Mouse (Mus musculus): ENCODE measurements around the gene Tns1. TPM values are rescaled to one million over a fixed set of nuclear protein-coding genes. Genes with fewer than 3 reads are reported as not detected.

Tns1 gene
- polyA plus RNA-seq, 1 experiment from 2014 or later: 23.0 TPM

DNA sequence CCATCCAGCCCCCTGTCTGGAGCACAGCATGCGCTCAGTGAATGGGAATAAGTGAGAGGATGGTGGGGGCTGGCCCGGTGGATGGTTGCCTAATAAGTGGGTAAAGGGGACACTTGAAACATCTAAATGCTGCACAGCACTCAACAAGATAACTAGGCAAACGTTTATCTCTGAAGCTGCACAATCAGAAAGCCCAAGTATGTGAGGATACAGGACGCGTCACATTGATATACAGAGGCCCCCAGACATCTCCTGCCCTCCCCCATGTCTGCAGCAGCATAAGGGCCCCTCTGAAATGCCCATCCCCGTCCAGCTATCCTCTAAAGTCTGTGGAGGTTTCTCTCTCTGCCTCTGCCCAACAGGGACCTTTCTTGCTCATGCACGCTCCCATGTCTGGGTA is 83.1 kb downstream of the Tns1 start:
- no peaks in the 10 kb centered on the region for H3K9me3 ChIP-seq (replicated peaks; ENCODE audit: control insufficient read depth, low read length)
- H3K9ac ChIP-seq (ENCODE audit: low read depth, low read length): no peak overlapping the region
- peak overlapping the region; percentile 24; the same call in 1 of the 2 replicates for H3K4me2 ChIP-seq (ENCODE audit: low read depth, low read length)
- H3K36me3 ChIP-seq (ENCODE audit: control insufficient read depth, insufficient read depth): no peaks in the 10 kb centered on the region
- H3K27me3 ChIP-seq (ENCODE audit: control insufficient read depth, insufficient read depth, low read depth, low read length): peaks cover 12% of the 10 kb centered on the region
- ATAC-seq (ENCODE audit: low read depth): peak; percentile 72
- peak overlapping the region; percentile 1; the same call in 1 of the 2 replicates for H3K27ac ChIP-seq (ENCODE audit: low read length)
- peaks cover 46% of the 10 kb centered on the region for H3K4me1 ChIP-seq (ENCODE audit: control insufficient read depth, low read depth, low read length)
- H3K4me3 ChIP-seq (ENCODE audit: low read depth, low read length): no peak overlapping the region
- WGBS (ENCODE audit: insufficient replicate concordance): 34% methylated on average over 7 of the region's 7 CpGs

DNA sequence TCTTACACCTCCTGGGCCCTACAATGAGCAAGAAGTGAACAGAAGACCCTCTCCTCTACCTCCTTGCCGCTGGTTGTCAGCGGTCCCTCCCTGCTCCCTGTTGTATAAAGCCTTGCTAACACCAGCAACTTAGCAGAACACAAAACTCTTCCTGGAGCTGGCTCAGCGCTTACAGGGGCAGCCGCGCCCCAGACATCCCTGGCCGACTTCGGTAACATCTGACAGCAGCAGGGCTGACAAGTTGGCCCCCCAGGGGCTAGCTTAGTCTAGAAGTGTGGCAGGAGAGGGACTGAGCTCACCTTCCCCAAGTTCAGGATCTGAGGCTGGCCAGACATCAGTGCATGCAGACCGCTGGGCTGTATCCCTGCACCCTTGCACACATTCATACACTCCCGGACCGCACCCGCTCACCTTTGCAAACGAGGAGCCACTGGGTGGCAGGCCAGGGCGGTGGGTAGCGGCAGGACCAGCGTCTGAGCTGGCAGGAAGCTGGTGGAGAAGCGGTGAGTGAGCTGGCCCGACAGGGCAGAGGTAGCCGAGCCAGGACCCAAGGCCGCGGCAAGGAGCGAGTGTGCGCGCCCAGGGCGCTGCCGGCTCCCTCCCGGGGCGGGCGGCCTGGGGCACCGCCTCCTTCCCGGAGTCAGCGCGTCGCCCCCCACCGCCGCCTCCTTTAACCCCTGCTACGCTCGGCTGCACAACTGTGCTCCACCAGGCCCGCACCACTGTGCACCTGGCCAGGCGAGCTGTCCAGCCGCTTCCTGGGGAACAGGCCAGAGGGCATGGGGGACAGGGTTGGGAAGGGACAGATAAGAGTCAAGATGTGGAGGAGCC is 87.5 kb downstream of the Tns1 start:
- Histone ChIP-seq H3K36me3 (ENCODE audit: control insufficient read depth, insufficient read depth) (no peaks in the 10 kb centered on the region), H3K9me3 (replicated peaks; ENCODE audit: control insufficient read depth, low read length) (no peaks in the 10 kb centered on the region), H3K9ac (ENCODE audit: low read depth, low read length) (peak overlapping the region; percentile 44), H3K4me1 (ENCODE audit: control insufficient read depth, low read depth, low read length) (peaks cover 20% of the 10 kb centered on the region), H3K27ac (ENCODE audit: low read length) (no peak overlapping the region), H3K4me2 (ENCODE audit: low read depth, low read length) (peak overlapping the region; percentile 58), H3K4me3 (ENCODE audit: low read depth, low read length) (peak overlapping the region; percentile 54), H3K27me3 (ENCODE audit: control insufficient read depth, insufficient read depth, low read depth, low read length) (peaks cover 19% of the 10 kb centered on the region)
- ATAC-seq (ENCODE audit: low read depth): peak; percentile 50
- 2% methylated on average over 40 of the region's 40 CpGs for WGBS (ENCODE audit: insufficient replicate concordance)

DNA sequence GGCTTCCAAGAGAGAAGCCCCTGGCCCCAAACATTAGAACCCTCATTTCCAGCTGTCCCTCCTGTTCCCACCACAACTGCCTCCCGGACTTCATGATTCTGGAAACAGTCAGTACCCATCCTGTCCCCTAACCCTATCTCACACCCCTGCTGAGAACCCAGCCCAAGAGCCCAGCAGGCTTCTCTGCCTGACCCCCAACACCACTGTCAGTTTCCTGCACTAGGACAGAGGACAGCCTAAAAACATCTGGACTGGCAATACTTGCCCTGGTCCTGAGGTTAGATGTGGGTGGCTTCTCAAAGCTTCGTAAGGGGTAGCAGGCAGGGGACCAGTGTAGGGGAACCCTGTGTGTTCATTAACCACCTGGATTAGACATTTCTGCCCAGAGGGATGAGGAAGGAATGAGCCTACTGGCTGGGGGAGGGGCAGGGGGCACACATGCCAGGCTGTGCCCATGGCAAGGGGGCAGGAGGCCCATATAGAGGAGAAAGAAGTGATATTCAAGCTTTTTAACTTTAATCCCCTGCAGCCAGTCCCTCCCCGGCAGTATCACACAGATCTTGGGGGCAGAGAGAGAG is 88.2 kb downstream of the Tns1 start:
- WGBS (ENCODE audit: insufficient replicate concordance): 41% methylated on average over 3 of the region's 3 CpGs
- Histone ChIP-seq H3K9ac (ENCODE audit: low read depth, low read length) (no peak overlapping the region), H3K4me2 (ENCODE audit: low read depth, low read length) (peak overlapping the region; percentile 58), H3K27ac (ENCODE audit: low read length) (no peak overlapping the region), H3K4me1 (ENCODE audit: control insufficient read depth, low read depth, low read length) (peaks cover 12% of the 10 kb centered on the region), H3K9me3 (replicated peaks; ENCODE audit: control insufficient read depth, low read length) (no peaks in the 10 kb centered on the region), H3K36me3 (ENCODE audit: control insufficient read depth, insufficient read depth) (no peaks in the 10 kb centered on the region), H3K27me3 (ENCODE audit: control insufficient read depth, insufficient read depth, low read depth, low read length) (peaks cover 19% of the 10 kb centered on the region), H3K4me3 (ENCODE audit: low read depth, low read length) (peak overlapping the region; percentile 54; the same call in 1 of the 2 replicates)
- ATAC-seq (ENCODE audit: low read depth): no peak

DNA sequence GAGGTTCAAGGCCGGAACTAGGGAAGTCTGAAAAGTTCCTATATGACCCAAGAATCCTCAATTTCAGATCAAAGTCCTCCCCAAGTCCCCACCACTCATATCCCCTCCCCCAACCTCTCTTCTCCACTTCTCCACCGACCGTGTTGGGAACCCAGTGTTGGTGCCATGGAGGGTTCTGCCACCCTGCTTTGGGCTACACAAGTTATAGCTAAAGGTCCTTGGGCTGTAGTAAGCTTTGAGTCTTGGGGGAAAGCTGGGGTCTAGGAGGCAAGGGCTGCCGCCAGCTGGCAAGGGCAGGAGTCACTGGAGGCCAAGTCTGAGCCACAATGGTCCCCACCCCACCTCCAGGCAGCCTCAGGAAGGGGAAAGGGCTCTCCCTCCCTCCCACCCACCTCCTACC is 88.8 kb downstream of the Tns1 start:
- H3K27me3 ChIP-seq (ENCODE audit: control insufficient read depth, insufficient read depth, low read depth, low read length): peaks cover 19% of the 10 kb centered on the region
- no peaks in the 10 kb centered on the region for H3K9me3 ChIP-seq (replicated peaks; ENCODE audit: control insufficient read depth, low read length)
- H3K36me3 ChIP-seq (ENCODE audit: control insufficient read depth, insufficient read depth): no peaks in the 10 kb centered on the region
- H3K4me2 ChIP-seq (ENCODE audit: low read depth, low read length): no peak overlapping the region
- H3K27ac ChIP-seq (ENCODE audit: low read length): no peak overlapping the region
- H3K9ac ChIP-seq (ENCODE audit: low read depth, low read length): no peak overlapping the region
- WGBS (ENCODE audit: insufficient replicate concordance): 47% methylated on average over 4 of the region's 4 CpGs
- no peak for ATAC-seq (ENCODE audit: low read depth)
- peaks cover 7% of the 10 kb centered on the region for H3K4me1 ChIP-seq (ENCODE audit: control insufficient read depth, low read depth, low read length)
- no peak overlapping the region for H3K4me3 ChIP-seq (ENCODE audit: low read depth, low read length)

DNA sequence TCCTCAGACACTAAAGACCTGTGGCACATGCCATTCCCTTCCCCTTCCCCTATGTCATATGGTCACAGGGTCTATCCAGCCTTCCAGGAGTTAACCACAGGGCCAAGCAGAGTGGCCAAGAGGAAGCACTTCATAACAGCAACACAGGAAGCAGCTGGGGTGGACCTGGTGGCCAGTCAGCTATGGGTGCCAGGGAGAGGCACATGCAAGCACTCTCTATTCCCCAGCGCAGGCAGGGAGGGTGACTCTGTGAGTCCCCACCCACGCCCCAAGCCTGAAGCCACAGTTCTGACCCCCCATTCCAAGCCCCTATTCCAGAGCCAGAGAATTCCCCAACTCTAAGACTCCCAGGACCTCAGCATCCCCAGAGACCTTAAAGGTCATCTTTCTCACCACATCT is 89.5 kb downstream of the Tns1 start:
- no peaks in the 10 kb centered on the region for H3K36me3 ChIP-seq (ENCODE audit: control insufficient read depth, insufficient read depth)
- no peak overlapping the region for H3K4me2 ChIP-seq (ENCODE audit: low read depth, low read length)
- H3K4me3 ChIP-seq (ENCODE audit: low read depth, low read length): no peak overlapping the region
- ATAC-seq (ENCODE audit: low read depth): no peak
- peaks cover 6% of the 10 kb centered on the region for H3K4me1 ChIP-seq (ENCODE audit: control insufficient read depth, low read depth, low read length)
- H3K27ac ChIP-seq (ENCODE audit: low read length): no peak overlapping the region
- 28% methylated on average over 2 of the region's 2 CpGs for WGBS (ENCODE audit: insufficient replicate concordance)
- no peaks in the 10 kb centered on the region for H3K9me3 ChIP-seq (replicated peaks; ENCODE audit: control insufficient read depth, low read length)
- no peak overlapping the region for H3K9ac ChIP-seq (ENCODE audit: low read depth, low read length)
- peaks cover 19% of the 10 kb centered on the region for H3K27me3 ChIP-seq (ENCODE audit: control insufficient read depth, insufficient read depth, low read depth, low read length)

DNA sequence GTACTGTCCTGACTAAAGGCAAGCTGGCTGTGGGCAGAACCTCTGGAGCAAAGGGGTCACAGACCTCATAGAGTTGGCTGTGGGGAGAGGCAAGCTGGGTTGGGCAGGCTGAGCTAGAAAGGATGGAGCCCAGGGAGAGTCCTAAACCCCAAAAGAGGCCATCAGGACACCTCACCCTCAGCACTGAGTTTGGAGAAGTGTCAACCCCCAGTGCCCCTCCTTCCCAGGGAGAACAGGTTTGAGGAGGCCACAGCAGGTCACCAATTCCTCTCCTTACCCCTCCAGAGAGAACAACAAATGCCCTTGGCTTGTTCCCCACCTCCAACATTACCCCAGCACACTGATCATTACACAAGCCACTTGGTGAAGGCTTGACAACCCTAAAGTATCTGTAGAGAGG is 90.0 kb downstream of the Tns1 start:
- H3K27me3 ChIP-seq (ENCODE audit: control insufficient read depth, insufficient read depth, low read depth, low read length): peaks cover 19% of the 10 kb centered on the region
- no peak overlapping the region for H3K4me3 ChIP-seq (ENCODE audit: low read depth, low read length)
- no peaks in the 10 kb centered on the region for H3K36me3 ChIP-seq (ENCODE audit: control insufficient read depth, insufficient read depth)
- H3K9me3 ChIP-seq (replicated peaks; ENCODE audit: control insufficient read depth, low read length): no peaks in the 10 kb centered on the region
- ATAC-seq (ENCODE audit: low read depth): no peak
- H3K4me2 ChIP-seq (ENCODE audit: low read depth, low read length): no peak overlapping the region
- H3K4me1 ChIP-seq (ENCODE audit: control insufficient read depth, low read depth, low read length): peaks cover 6% of the 10 kb centered on the region
- no peak overlapping the region for H3K27ac ChIP-seq (ENCODE audit: low read length)
- no peak overlapping the region for H3K9ac ChIP-seq (ENCODE audit: low read depth, low read length)

DNA sequence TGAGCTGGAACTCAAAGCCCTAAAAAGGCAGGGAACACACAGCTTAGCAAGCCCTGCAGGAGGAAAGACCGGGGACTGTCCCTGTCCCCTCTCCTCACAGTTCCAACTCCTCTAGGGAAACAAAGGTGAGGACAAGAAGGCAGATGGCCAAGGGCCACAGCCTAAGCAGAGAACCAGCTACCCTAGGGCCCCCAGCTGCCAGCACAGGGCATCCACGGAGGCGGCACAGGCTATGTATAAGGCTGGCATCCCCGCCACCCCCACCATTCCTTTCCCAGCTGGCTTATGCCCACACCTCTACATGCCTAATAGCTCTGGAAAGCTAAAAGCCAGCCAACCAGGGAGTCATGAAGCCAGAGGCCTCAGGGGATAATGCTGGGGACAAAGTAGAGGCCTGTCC is 90.8 kb downstream of the Tns1 start:
- H3K4me1 ChIP-seq (ENCODE audit: control insufficient read depth, low read depth, low read length): peaks cover 6% of the 10 kb centered on the region
- WGBS (ENCODE audit: insufficient replicate concordance): 63% methylated on average over 4 of the region's 4 CpGs
- no peaks in the 10 kb centered on the region for H3K36me3 ChIP-seq (ENCODE audit: control insufficient read depth, insufficient read depth)
- no peaks in the 10 kb centered on the region for H3K9me3 ChIP-seq (replicated peaks; ENCODE audit: control insufficient read depth, low read length)
- peaks cover 19% of the 10 kb centered on the region for H3K27me3 ChIP-seq (ENCODE audit: control insufficient read depth, insufficient read depth, low read depth, low read length)
- no peak overlapping the region for H3K4me3 ChIP-seq (ENCODE audit: low read depth, low read length)
- no peak overlapping the region for H3K27ac ChIP-seq (ENCODE audit: low read length)
- H3K9ac ChIP-seq (ENCODE audit: low read depth, low read length): no peak overlapping the region
- H3K4me2 ChIP-seq (ENCODE audit: low read depth, low read length): no peak overlapping the region
- ATAC-seq (ENCODE audit: low read depth): no peak

DNA sequence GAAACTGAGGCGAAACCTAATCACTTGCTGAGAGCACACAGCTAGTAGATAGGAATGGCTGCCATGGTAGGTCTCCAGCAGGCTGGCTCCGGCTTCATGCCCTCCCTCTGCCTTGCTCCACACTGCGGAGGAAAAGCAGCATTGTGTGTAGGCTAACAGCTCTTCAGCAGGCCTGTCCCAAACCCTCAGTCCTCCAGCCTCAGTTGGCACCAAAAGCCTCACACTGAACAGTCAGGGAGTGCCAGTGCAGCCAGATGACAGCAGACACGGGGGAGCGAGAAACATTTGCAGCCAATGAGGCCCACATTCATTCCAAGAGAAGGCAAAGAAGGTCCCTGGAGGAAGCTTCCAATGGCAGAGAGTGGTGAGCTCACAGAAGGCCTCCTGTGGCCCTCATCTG is 91.3 kb downstream of the Tns1 start:
- 77% methylated on average over 5 of the region's 5 CpGs for WGBS (ENCODE audit: insufficient replicate concordance)
- Histone ChIP-seq H3K27me3 (ENCODE audit: control insufficient read depth, insufficient read depth, low read depth, low read length) (peaks cover 19% of the 10 kb centered on the region), H3K27ac (ENCODE audit: low read length) (no peak overlapping the region), H3K4me3 (ENCODE audit: low read depth, low read length) (no peak overlapping the region), H3K36me3 (ENCODE audit: control insufficient read depth, insufficient read depth) (no peaks in the 10 kb centered on the region), H3K9ac (ENCODE audit: low read depth, low read length) (no peak overlapping the region), H3K4me2 (ENCODE audit: low read depth, low read length) (no peak overlapping the region), H3K4me1 (ENCODE audit: control insufficient read depth, low read depth, low read length) (peaks cover 6% of the 10 kb centered on the region), H3K9me3 (replicated peaks; ENCODE audit: control insufficient read depth, low read length) (no peaks in the 10 kb centered on the region)
- ATAC-seq (ENCODE audit: low read depth): no peak
